Mouse (Mus musculus): ENCODE results near the gene Aplf. TPM values are rescaled to one million over a fixed set of nuclear protein-coding genes. Genes with fewer than 3 reads are reported as not detected.

Gene Aplf
- polyA plus RNA-seq, 2 experiments = 10.3 to 14.3 TPM

DNA sequence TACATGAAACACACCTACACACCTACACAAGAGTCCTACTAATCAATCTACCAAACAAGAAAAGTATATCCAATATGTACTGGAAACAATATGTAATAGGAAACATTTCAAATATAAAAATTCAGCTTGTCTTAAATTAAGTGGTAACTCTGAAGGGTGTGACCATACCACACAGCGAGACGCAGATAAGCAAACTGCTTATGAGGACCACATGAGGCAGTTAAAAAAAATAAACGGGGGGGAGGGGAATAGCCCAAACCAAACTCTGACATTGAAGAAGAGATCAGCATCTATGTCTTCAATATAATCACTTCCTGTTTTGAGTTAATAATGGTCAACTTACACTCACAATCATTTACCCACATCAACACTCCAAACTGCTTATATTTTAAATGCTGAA, 3.3 kb downstream of the Aplf start:
- Histone ChIP-seq H3K36me3 (ENCODE audit: control insufficient read depth, insufficient read depth, low read length) (no peaks in the 10 kb centered on the region), H3K4me2 (replicated peaks; ENCODE audit: low read depth, low read length, severe bottlenecking) (no peak overlapping the region), H3K27ac (replicated peaks; ENCODE audit: low read depth, low read length) (no peak overlapping the region), H3K4me1 (ENCODE audit: control insufficient read depth, insufficient read depth, low read length) (peaks cover 3% of the 10 kb centered on the region; the same call in 1 of the 2 replicates), H3K9me3 (ENCODE audit: control insufficient read depth, low read length) (no peaks in the 10 kb centered on the region), H3K4me3 (replicated peaks; ENCODE audit: low read length) (no peak overlapping the region), H3K9ac (ENCODE audit: low read depth, low read length, severe bottlenecking) (no peak overlapping the region), H3K27me3 (ENCODE audit: control insufficient read depth, insufficient read depth, low read length) (no peaks in the 10 kb centered on the region)
- no peak for TF ChIP-seq POLR2A (IDR thresholded peaks at IDR 0.05; ENCODE audit: borderline replicate concordance, extremely low read depth, insufficient read depth, insufficient read length)
- DNase-seq (ENCODE audit: low spot score) (no peak), ATAC-seq (ENCODE audit: low FRiP score, low read depth) (no peak)
- 87% methylated on average over 3 of the region's 3 CpGs for WGBS

DNA sequence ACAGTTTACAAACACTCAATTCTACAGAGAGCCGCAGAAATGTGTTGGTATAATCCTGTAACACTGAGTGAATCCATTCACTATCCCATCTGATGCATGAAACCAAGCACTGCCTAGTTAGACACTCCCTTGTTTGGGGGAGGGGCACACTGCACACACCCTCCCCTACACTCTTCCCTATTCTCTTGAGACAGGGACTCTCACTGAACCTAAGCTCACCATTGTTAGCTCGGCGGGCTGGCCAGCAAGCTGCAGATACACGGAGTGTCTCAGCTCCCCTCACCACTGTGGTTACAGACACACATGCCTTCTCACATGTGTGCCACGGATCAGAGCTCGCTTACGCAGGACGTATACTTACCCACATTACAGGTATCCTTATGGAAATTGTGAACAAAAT, 4.2 kb downstream of the Aplf start:
- Histone ChIP-seq H3K36me3 (ENCODE audit: control insufficient read depth, insufficient read depth, low read length) (no peaks in the 10 kb centered on the region; the same call in 1 of the 2 replicates), H3K27me3 (ENCODE audit: control insufficient read depth, insufficient read depth, low read length) (no peaks in the 10 kb centered on the region), H3K4me2 (replicated peaks; ENCODE audit: low read depth, low read length, severe bottlenecking) (no peak overlapping the region), H3K9ac (ENCODE audit: low read depth, low read length, severe bottlenecking) (no peak overlapping the region), H3K9me3 (ENCODE audit: control insufficient read depth, low read length) (no peaks in the 10 kb centered on the region), H3K4me1 (ENCODE audit: control insufficient read depth, insufficient read depth, low read length) (peaks cover 3% of the 10 kb centered on the region; the same call in 1 of the 2 replicates), H3K4me3 (replicated peaks; ENCODE audit: low read length) (no peak overlapping the region), H3K27ac (replicated peaks; ENCODE audit: low read depth, low read length) (no peak overlapping the region)
- WGBS = 89% methylated on average over 8 of the region's 8 CpGs
- DNase-seq (ENCODE audit: low spot score) (no peak), ATAC-seq (ENCODE audit: low FRiP score, low read depth) (no peak)
- no peak for TF ChIP-seq POLR2A (IDR thresholded peaks at IDR 0.05; ENCODE audit: borderline replicate concordance, extremely low read depth, insufficient read depth, insufficient read length)

DNA sequence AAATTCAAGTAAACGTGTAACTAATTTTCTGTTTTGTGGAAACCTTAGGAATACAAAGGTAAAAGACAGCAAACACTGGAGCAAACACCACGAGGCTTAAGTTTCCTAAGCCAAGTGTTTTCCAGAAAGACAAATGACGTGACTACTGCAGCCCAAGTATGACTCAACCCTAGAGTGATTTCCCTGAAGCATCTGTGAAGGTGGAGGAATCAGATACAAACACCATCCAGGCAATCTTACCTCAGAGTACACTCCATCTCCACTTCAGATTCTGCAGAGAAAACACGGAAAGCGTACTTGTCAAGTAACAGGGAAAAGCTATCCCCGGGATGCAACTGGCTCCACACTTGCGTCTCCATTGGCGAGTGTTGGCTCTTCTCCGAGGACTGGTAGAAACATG, 8.5 kb downstream of the Aplf start:
- Histone ChIP-seq H3K4me1 (ENCODE audit: control insufficient read depth, insufficient read depth, low read length) (no peaks in the 10 kb centered on the region), H3K4me3 (replicated peaks; ENCODE audit: low read length) (no peak overlapping the region), H3K36me3 (ENCODE audit: control insufficient read depth, insufficient read depth, low read length) (no peaks in the 10 kb centered on the region; the same call in 1 of the 2 replicates), H3K9me3 (ENCODE audit: control insufficient read depth, low read length) (no peaks in the 10 kb centered on the region), H3K27me3 (ENCODE audit: control insufficient read depth, insufficient read depth, low read length) (no peaks in the 10 kb centered on the region), H3K9ac (ENCODE audit: low read depth, low read length, severe bottlenecking) (no peak overlapping the region), H3K27ac (replicated peaks; ENCODE audit: low read depth, low read length) (no peak overlapping the region), H3K4me2 (replicated peaks; ENCODE audit: low read depth, low read length, severe bottlenecking) (no peak overlapping the region)
- DNase-seq (ENCODE audit: low spot score) (no peak), ATAC-seq (ENCODE audit: low FRiP score, low read depth) (no peak)
- no peak for TF ChIP-seq POLR2A (IDR thresholded peaks at IDR 0.05; ENCODE audit: borderline replicate concordance, extremely low read depth, insufficient read depth, insufficient read length)
- 94% methylated on average over 9 of the region's 9 CpGs for WGBS

GRCm38 (mm10) chr6:87662197-87662596, 9.8 kb downstream of the Aplf start:
- no peak for ATAC-seq (ENCODE audit: low FRiP score, low read depth)
- WGBS = 78% methylated on average over 6 of the region's 6 CpGs
- H3K27ac ChIP-seq (replicated peaks; ENCODE audit: low read depth, low read length) = no peak overlapping the region
- H3K4me2 ChIP-seq (replicated peaks; ENCODE audit: low read depth, low read length, severe bottlenecking) = no peak overlapping the region
- H3K36me3 ChIP-seq (ENCODE audit: control insufficient read depth, insufficient read depth, low read length) = no peaks in the 10 kb centered on the region; the same call in 1 of the 2 replicates
- no peaks in the 10 kb centered on the region for H3K27me3 ChIP-seq (ENCODE audit: control insufficient read depth, insufficient read depth, low read length)
- H3K4me1 ChIP-seq (ENCODE audit: control insufficient read depth, insufficient read depth, low read length) = no peaks in the 10 kb centered on the region
- TF ChIP-seq POLR2A (IDR thresholded peaks at IDR 0.05; ENCODE audit: borderline replicate concordance, extremely low read depth, insufficient read depth, insufficient read length) = no peak
- H3K9me3 ChIP-seq (ENCODE audit: control insufficient read depth, low read length) = no peaks in the 10 kb centered on the region
- H3K4me3 ChIP-seq (replicated peaks; ENCODE audit: low read length) = no peak overlapping the region
- no peak overlapping the region for H3K9ac ChIP-seq (ENCODE audit: low read depth, low read length, severe bottlenecking)
- no peak for DNase-seq (ENCODE audit: low spot score)

DNA sequence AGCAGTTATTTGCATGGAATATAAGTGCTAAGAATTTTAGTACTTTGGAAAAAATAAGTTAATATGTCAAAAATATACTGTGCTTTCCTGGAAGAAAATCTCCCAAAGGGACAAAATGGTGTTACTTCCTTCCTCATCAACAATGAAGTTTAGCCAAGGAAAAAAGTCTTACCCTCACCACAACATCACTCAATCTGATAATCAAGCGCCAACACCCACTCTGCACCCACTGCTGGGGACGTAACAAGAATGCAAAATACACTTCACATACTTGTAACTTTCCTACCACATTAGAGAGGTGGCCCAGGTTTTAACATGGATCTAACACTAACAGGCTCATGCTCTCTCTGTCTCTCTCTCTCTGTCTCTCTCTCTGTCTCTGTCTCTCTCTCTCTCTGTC, 10.3 kb downstream of the Aplf start:
- no peak for TF ChIP-seq POLR2A (IDR thresholded peaks at IDR 0.05; ENCODE audit: borderline replicate concordance, extremely low read depth, insufficient read depth, insufficient read length)
- H3K27me3 ChIP-seq (ENCODE audit: control insufficient read depth, insufficient read depth, low read length) = no peaks in the 10 kb centered on the region
- no peak overlapping the region for H3K27ac ChIP-seq (replicated peaks; ENCODE audit: low read depth, low read length)
- no peak overlapping the region for H3K9ac ChIP-seq (ENCODE audit: low read depth, low read length, severe bottlenecking)
- no peaks in the 10 kb centered on the region for H3K9me3 ChIP-seq (ENCODE audit: control insufficient read depth, low read length)
- H3K4me1 ChIP-seq (ENCODE audit: control insufficient read depth, insufficient read depth, low read length) = no peaks in the 10 kb centered on the region
- no peak overlapping the region for H3K4me2 ChIP-seq (replicated peaks; ENCODE audit: low read depth, low read length, severe bottlenecking)
- ATAC-seq (ENCODE audit: low FRiP score, low read depth) = no peak
- H3K4me3 ChIP-seq (replicated peaks; ENCODE audit: low read length) = no peak overlapping the region
- no peaks in the 10 kb centered on the region; the same call in 1 of the 2 replicates for H3K36me3 ChIP-seq (ENCODE audit: control insufficient read depth, insufficient read depth, low read length)
- DNase-seq (ENCODE audit: low spot score) = no peak
- WGBS = 84% methylated on average over 2 of the region's 2 CpGs

GRCm38 (mm10) chr6:87658816-87659215, 13.2 kb downstream of the Aplf start:
- Histone ChIP-seq H3K4me1 (ENCODE audit: control insufficient read depth, insufficient read depth, low read length) (no peaks in the 10 kb centered on the region), H3K4me2 (replicated peaks; ENCODE audit: low read depth, low read length, severe bottlenecking) (no peak overlapping the region), H3K27ac (replicated peaks; ENCODE audit: low read depth, low read length) (no peak overlapping the region), H3K9ac (ENCODE audit: low read depth, low read length, severe bottlenecking) (no peak overlapping the region), H3K36me3 (ENCODE audit: control insufficient read depth, insufficient read depth, low read length) (peaks cover 4% of the 10 kb centered on the region), H3K9me3 (ENCODE audit: control insufficient read depth, low read length) (no peaks in the 10 kb centered on the region), H3K4me3 (replicated peaks; ENCODE audit: low read length) (no peak overlapping the region), H3K27me3 (ENCODE audit: control insufficient read depth, insufficient read depth, low read length) (no peaks in the 10 kb centered on the region)
- ATAC-seq (ENCODE audit: low FRiP score, low read depth) = no peak
- WGBS = 93% methylated on average over 4 of the region's 4 CpGs
- TF ChIP-seq POLR2A (IDR thresholded peaks at IDR 0.05; ENCODE audit: borderline replicate concordance, extremely low read depth, insufficient read depth, insufficient read length) = no peak
- DNase-seq (ENCODE audit: low spot score) = no peak

Measured in limb, embryonic 14.5 days (tissue).